Mouse (Mus musculus) myocyte (in vitro differentiated cells): ENCODE measurements at regions not wholly inside any gene's neighbourhood (a gene's known extent, or its start where the extent isn't known, plus 50 kb on each side); places are given as distances from the start of the nearest gene placed in this dataset.
A peak's percentile ranks its signal among the peaks of the same experiment; 100 is the strongest.

Experiments
- H3K27me3 ChIP-seq: one replicate; pipeline ENCODE4 v1.6.1; 2011; ENCODE audit not compliant: control insufficient read depth, insufficient read depth, insufficient read length
- H3K36me3 ChIP-seq: one replicate; pipeline ENCODE4 v1.6.1; 2011; ENCODE audit not compliant: control insufficient read depth, insufficient read depth
- H3K4me2 ChIP-seq: one replicate; pipeline ENCODE4 v1.6.1; 2011; ENCODE audit warnings: low read depth, control low read depth
- H3K4me3 ChIP-seq: one replicate; pipeline ENCODE4 v1.5.1; 2011; ENCODE audit warnings: mild to moderate bottlenecking, control low read depth, moderate library complexity
- H3K79me2 ChIP-seq: one replicate; pipeline ENCODE4 v1.6.1; 2011; ENCODE audit not compliant: control insufficient read depth, insufficient read depth
- H3ac ChIP-seq: one replicate; pipeline ENCODE4 v1.6.1; 2011; ENCODE audit not compliant: control insufficient read depth, insufficient read length
- CEBPB ChIP-seq: IDR thresholded peaks from 2 replicates; pipeline ENCODE4 v1.6.1; 2011; ENCODE audit warnings: mild to moderate bottlenecking, moderate library complexity; ENCODE audit not compliant: poor library complexity, insufficient read depth, severe bottlenecking
- E2F4 ChIP-seq: IDR thresholded peaks from one replicate; pipeline ENCODE4 v1.6.1; 2011; ENCODE audit warnings: mild to moderate bottlenecking, control low read depth, moderate library complexity; ENCODE audit not compliant: insufficient read depth
- MAX ChIP-seq: IDR thresholded peaks from one replicate; pipeline ENCODE4 v1.6.1; 2011; ENCODE audit warnings: low read depth, mild to moderate bottlenecking, control low read depth
- MYOD1 ChIP-seq, 3 experiments: IDR thresholded peaks; one replicate each; pipeline ENCODE4 v1.6.1; 2011; ENCODE audit warnings: control low read depth in 2 of 3, low read depth in 2 of 3, mild to moderate bottlenecking in 2 of 3, moderate library complexity in 1 of 3; ENCODE audit not compliant: insufficient read length in 2 of 3, control insufficient read depth in 1 of 3
- MYOG ChIP-seq, 3 experiments: IDR thresholded peaks; one replicate each; pipeline ENCODE4 v1.6.1; 2011; ENCODE audit warnings: control low read depth in 2 of 3, low read depth in 2 of 3, mild to moderate bottlenecking in 2 of 3; ENCODE audit not compliant: insufficient read length in 2 of 3, control insufficient read depth in 1 of 3, insufficient read depth in 1 of 3
- POLR2A ChIP-seq: IDR thresholded peaks from one replicate; pipeline ENCODE4 v1.6.1; 2011; ENCODE audit warnings: low read depth, mild to moderate bottlenecking, control low read depth, moderate library complexity; ENCODE audit not compliant: insufficient read length
- POLR2AphosphoS2 ChIP-seq: IDR thresholded peaks from one replicate; pipeline ENCODE4 v1.6.1; 2011; ENCODE audit warnings: low read depth, control low read depth; ENCODE audit not compliant: insufficient read length
- REST ChIP-seq: IDR thresholded peaks from one replicate; pipeline ENCODE4 v1.6.1; 2011; ENCODE audit warnings: mild to moderate bottlenecking, control low read depth, moderate library complexity; ENCODE audit not compliant: insufficient read depth, insufficient read length
- SRF ChIP-seq: IDR thresholded peaks from one replicate; pipeline ENCODE4 v1.6.1; 2011; ENCODE audit warnings: low read depth; ENCODE audit not compliant: control insufficient read depth, insufficient read length
- TCF12 ChIP-seq: IDR thresholded peaks from one replicate; pipeline ENCODE4 v1.6.1; 2011; ENCODE audit warnings: mild to moderate bottlenecking, control low read depth; ENCODE audit not compliant: poor library complexity, insufficient read depth, severe bottlenecking
- TCF3 ChIP-seq: IDR thresholded peaks from one replicate; pipeline ENCODE4 v1.6.1; 2011; ENCODE audit warnings: low read depth, control low read depth; ENCODE audit not compliant: insufficient read length
- USF1 ChIP-seq: IDR thresholded peaks from one replicate; pipeline ENCODE4 v1.6.1; 2011; ENCODE audit warnings: low read depth, mild to moderate bottlenecking, control low read depth, moderate library complexity

- Histone ChIP-seq H3ac (no peak overlapping the region), H3K79me2 (no peaks in the 10 kb centered on the region), H3K4me3 (no peak overlapping the region), H3K36me3 (no peaks in the 10 kb centered on the region), H3K27me3 (no peaks in the 10 kb centered on the region), H3K4me2 (no peak overlapping the region)
- no peak for TF ChIP-seq MAX
- no peak for TF ChIP-seq TCF3
- TF ChIP-seq REST = no peak
- no peak for TF ChIP-seq USF1
- TF ChIP-seq POLR2A = no peak
- no peak for TF ChIP-seq MYOG (IDR thresholded peaks at IDR 0.05; ENCODE audit: control insufficient read depth in 1 of 3, insufficient read depth in 1 of 3, insufficient read length in 2 of 3, low read depth in 2 of 3)
- no peak for TF ChIP-seq POLR2AphosphoS2
- TF ChIP-seq MYOD1 (IDR thresholded peaks at IDR 0.05; ENCODE audit: control insufficient read depth in 1 of 3, insufficient read length in 2 of 3, low read depth in 2 of 3) = no peak
- no peak for TF ChIP-seq CEBPB
- TF ChIP-seq SRF = no peak
- TF ChIP-seq E2F4 = no peak
- TF ChIP-seq TCF12 = no peak
Observed at GRCm38 (mm10) chr7:36949511-36949910, 251.6 kb downstream of the Tshz3 start.

- no peak for TF ChIP-seq TCF12
- TF ChIP-seq TCF3 = no peak
- no peak for TF ChIP-seq USF1
- TF ChIP-seq REST = no peak
- no peak for TF ChIP-seq MAX
- Histone ChIP-seq H3K27me3 (no peaks in the 10 kb centered on the region), H3K4me3 (no peak overlapping the region), H3K4me2 (no peak overlapping the region), H3ac (no peak overlapping the region), H3K79me2 (no peaks in the 10 kb centered on the region), H3K36me3 (no peaks in the 10 kb centered on the region)
Observed at GRCm38 (mm10) chr7:36955376-36955775, 257.5 kb downstream of the Tshz3 start.

GRCm38 (mm10) chr7:36958255-36958654 lies 260.3 kb downstream of the Tshz3 start:
- Histone ChIP-seq H3K79me2 (no peaks in the 10 kb centered on the region), H3K27me3 (no peaks in the 10 kb centered on the region), H3ac (no peak overlapping the region), H3K4me3 (no peak overlapping the region), H3K4me2 (no peak overlapping the region), H3K36me3 (no peaks in the 10 kb centered on the region)
- no peak for TF ChIP-seq CEBPB
- TF ChIP-seq MYOD1 (IDR thresholded peaks at IDR 0.05; ENCODE audit: control insufficient read depth in 1 of 3, insufficient read length in 2 of 3, low read depth in 2 of 3) = peak in 1 of 3 experiments; percentile 41
- no peak for TF ChIP-seq TCF12
- no peak for TF ChIP-seq POLR2A
- no peak for TF ChIP-seq MYOG (IDR thresholded peaks at IDR 0.05; ENCODE audit: control insufficient read depth in 1 of 3, insufficient read depth in 1 of 3, insufficient read length in 2 of 3, low read depth in 2 of 3)

GRCm38 (mm10) chr7:36971772-36972171 lies 273.9 kb downstream of the Tshz3 start:
- no peaks in the 10 kb centered on the region for H3K36me3 ChIP-seq
- H3ac ChIP-seq = no peak overlapping the region
- H3K27me3 ChIP-seq = no peaks in the 10 kb centered on the region
- H3K4me3 ChIP-seq = no peak overlapping the region
- H3K79me2 ChIP-seq = no peaks in the 10 kb centered on the region
- no peak for TF ChIP-seq E2F4
- TF ChIP-seq CEBPB = peak; percentile 39; the same call in 1 of the 2 replicates
- peak in 1 of 3 experiments; percentile 26 for TF ChIP-seq MYOG (IDR thresholded peaks at IDR 0.05; ENCODE audit: control insufficient read depth in 1 of 3, insufficient read depth in 1 of 3, insufficient read length in 2 of 3, low read depth in 2 of 3)
- no peak for TF ChIP-seq USF1
- TF ChIP-seq MYOD1 (IDR thresholded peaks at IDR 0.05; ENCODE audit: control insufficient read depth in 1 of 3, insufficient read length in 2 of 3, low read depth in 2 of 3) = peak in 1 of 3 experiments; percentile 5
- peak overlapping the region; percentile 66 for H3K4me2 ChIP-seq

- Histone ChIP-seq H3K27me3 (no peaks in the 10 kb centered on the region), H3ac (no peak overlapping the region), H3K4me3 (no peak overlapping the region), H3K79me2 (no peaks in the 10 kb centered on the region), H3K4me2 (no peak overlapping the region), H3K36me3 (no peaks in the 10 kb centered on the region)
- TF ChIP-seq E2F4 (no peak), REST (no peak), MYOD1 (IDR thresholded peaks at IDR 0.05; ENCODE audit: control insufficient read depth in 1 of 3, insufficient read length in 2 of 3, low read depth in 2 of 3) (no peak), MAX (no peak)
Observed at GRCm38 (mm10) chr7:36973654-36974320, 275.9 kb downstream of the Tshz3 start.

GRCm38 (mm10) chr7:36974573-36974972 lies 276.7 kb downstream of the Tshz3 start:
- TF ChIP-seq POLR2AphosphoS2 = no peak
- no peak for TF ChIP-seq MAX
- TF ChIP-seq USF1 = no peak
- no peak for TF ChIP-seq TCF12
- no peak for TF ChIP-seq MYOG (IDR thresholded peaks at IDR 0.05; ENCODE audit: control insufficient read depth in 1 of 3, insufficient read depth in 1 of 3, insufficient read length in 2 of 3, low read depth in 2 of 3)
- no peak for TF ChIP-seq TCF3
- Histone ChIP-seq H3K36me3 (no peaks in the 10 kb centered on the region), H3ac (no peak overlapping the region), H3K4me3 (no peak overlapping the region), H3K27me3 (no peaks in the 10 kb centered on the region), H3K4me2 (no peak overlapping the region), H3K79me2 (no peaks in the 10 kb centered on the region)
